Mouse (Mus musculus): ENCODE measurements around the gene Bad.

DNA sequence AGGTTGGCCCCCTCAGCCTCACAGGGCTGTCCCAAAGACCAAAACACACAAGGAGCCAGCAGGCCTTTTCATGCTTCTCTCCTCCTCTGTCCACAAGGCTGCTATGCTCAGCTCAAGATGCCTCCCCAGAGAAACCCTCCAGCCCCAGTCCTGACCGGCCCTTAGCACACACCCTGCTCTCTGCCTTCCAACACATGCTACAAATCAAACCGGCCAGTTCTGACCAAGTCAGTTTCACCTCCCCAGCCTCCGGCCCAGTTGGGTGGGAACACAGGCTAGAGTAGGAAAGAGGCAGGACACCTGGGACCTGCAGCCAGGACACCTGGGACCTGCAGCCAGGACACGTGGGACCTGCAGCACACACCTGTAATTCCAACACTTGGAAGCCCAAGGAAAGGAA, 25.2 kb upstream of the Bad start:
- no peak for TF ChIP-seq CTCF (IDR thresholded peaks at IDR 0.05; ENCODE audit: low read depth, low read length)
- TF ChIP-seq POLR2A (IDR thresholded peaks at IDR 0.05; ENCODE audit: borderline replicate concordance, low read depth, low read length) = no peak

All from bone marrow macrophage, adult 2 months (primary cell).